In the genomic region with DNA sequence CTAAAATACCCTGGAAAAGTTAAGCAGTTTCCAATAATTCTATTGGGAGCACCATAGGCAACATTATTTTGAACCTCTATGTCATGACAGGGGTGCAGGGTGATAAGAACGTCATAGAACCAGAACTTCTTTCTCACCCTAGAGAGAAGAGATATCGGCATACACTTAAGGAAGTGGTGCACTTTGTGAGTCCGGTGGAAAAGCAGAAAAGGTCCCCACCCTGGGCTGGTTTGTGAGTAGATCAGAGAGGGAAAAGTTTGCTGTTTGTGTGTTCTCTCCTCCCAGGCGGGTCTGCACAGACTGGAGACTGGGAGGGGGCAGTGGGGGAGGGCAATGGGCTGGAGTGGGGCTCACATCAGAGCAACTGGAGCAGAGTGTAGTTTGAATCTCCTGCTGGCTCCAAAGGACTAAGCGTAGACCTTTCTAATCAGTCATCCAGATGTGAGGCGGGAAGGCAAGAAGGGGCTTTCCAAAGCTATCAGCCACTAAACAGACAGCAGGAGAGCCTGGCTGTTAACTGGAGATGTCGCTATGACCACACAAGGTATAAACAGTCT, we compare ENCODE assay signal across 15 mouse cellular contexts. TPM values are rescaled to one million over a fixed set of nuclear protein-coding genes. Genes with fewer than 3 reads are reported as not detected.
A peak's percentile ranks its signal among the peaks of the same experiment; 100 is the strongest.
DNase-seq lines count a peak whose midpoint lies in the region; ATAC-seq lines count a peak whose summit lies in the region.
"Had no signal": no experiment of that assay in that cellular context is flagged by ENCODE, and none has a peak within 500 bp of the region (broad histone marks: within the 10 kb centered on the region; RNA-seq: fewer than 3 reads in every experiment).

No protein-coding gene starts in this region.

- H3K27me3 ChIP-seq in kidney, embryonic 15.5 days: no peaks in the 10 kb centered on the region
- H3K27me3 ChIP-seq in kidney, embryonic 16.5 days (ENCODE audit: insufficient read depth, low read length): no peaks in the 10 kb centered on the region
- H3K27me3 ChIP-seq in liver, embryonic 11.5 days (replicated peaks; ENCODE audit: control insufficient read depth, insufficient read depth, low read length): no peaks in the 10 kb centered on the region; the same call in 1 of the 2 replicates
- H3K27me3 ChIP-seq: hindbrain, embryonic 12.5 days had no signal

- H3K4me3 ChIP-seq in kidney, embryonic 15.5 days (replicated peaks): no peak overlapping the region
- no peak overlapping the region for H3K4me3 ChIP-seq in kidney, embryonic 16.5 days (ENCODE audit: low read length)
- H3K4me3 ChIP-seq in liver, embryonic 11.5 days (ENCODE audit: low read depth, low read length): peak overlapping the region; percentile 22
- H3K4me3 ChIP-seq: hindbrain, embryonic 12.5 days had no signal

- H3K4me2 ChIP-seq in kidney, embryonic 15.5 days: no peak overlapping the region
- H3K4me2 ChIP-seq in kidney, embryonic 16.5 days (replicated peaks; ENCODE audit: low read depth, low read length): no peak overlapping the region
- peak overlapping the region; percentile 54 for H3K4me2 ChIP-seq in liver, embryonic 11.5 days
- H3K4me2 ChIP-seq: hindbrain, embryonic 12.5 days had no signal

- no peaks in the 10 kb centered on the region for H3K9me3 ChIP-seq in kidney, embryonic 15.5 days (replicated peaks)
- H3K9me3 ChIP-seq in kidney, embryonic 16.5 days (ENCODE audit: low read length): no peaks in the 10 kb centered on the region
- no peaks in the 10 kb centered on the region for H3K9me3 ChIP-seq in liver, embryonic 11.5 days (ENCODE audit: control insufficient read depth, low read length)
- H3K9me3 ChIP-seq: hindbrain, embryonic 12.5 days had no signal

- no peak overlapping the region for H3K9ac ChIP-seq in kidney, embryonic 15.5 days
- H3K9ac ChIP-seq in kidney, embryonic 16.5 days (replicated peaks; ENCODE audit: low read length): no peak overlapping the region
- peak overlapping the region; percentile 69 for H3K9ac ChIP-seq in liver, embryonic 11.5 days (ENCODE audit: low read depth, low read length)
- H3K9ac ChIP-seq: hindbrain, embryonic 12.5 days had no signal

- H3K4me1 ChIP-seq in kidney, embryonic 15.5 days: peaks cover 12% of the 10 kb centered on the region
- peaks cover 4% of the 10 kb centered on the region for H3K4me1 ChIP-seq in kidney, embryonic 16.5 days (ENCODE audit: insufficient read depth, low read length)
- peaks cover 18% of the 10 kb centered on the region for H3K4me1 ChIP-seq in liver, embryonic 11.5 days (replicated peaks; ENCODE audit: control insufficient read depth, insufficient read depth, low read length)
- H3K4me1 ChIP-seq: hindbrain, embryonic 12.5 days had no signal

- peak; percentile 88 for DNase-seq in c-Kit-positive CD71-positive TER-119-negative erythroid progenitor cells, embryonic 14.5 days (ENCODE audit: low read depth)
- DNase-seq in liver, embryonic 11.5 days (ENCODE audit: low spot score): peak; percentile 69
- DNase-seq in spleen, postnatal 36 days (ENCODE audit: low spot score in 2 of 2): peak; percentile 31 to 70
- no peak for DNase-seq in MN1 (ENCODE audit: low spot score)
- no peak for DNase-seq in right cerebral cortex, postnatal 14 days
- DNase-seq in urinary bladder, postnatal 14 days (ENCODE audit: low spot score): no peak
- DNase-seq: gastrocnemius, postnatal 36 days; kidney, postnatal 14 days; thymus, postnatal 4 days had no signal

- peak; percentile 72; the same call in 1 of the 2 replicates for ATAC-seq in kidney, embryonic 15.5 days (replicated peaks; ENCODE audit: low FRiP score)
- ATAC-seq in kidney, embryonic 16.5 days (ENCODE audit: low FRiP score, low TSS enrichment): no peak
- ATAC-seq in liver, embryonic 11.5 days (replicated peaks; ENCODE audit: low FRiP score): peak; percentile 96
- ATAC-seq: forebrain, embryonic 14.5 days; lung, postnatal 0 days; midbrain, embryonic 16.5 days had no signal

- WGBS in kidney, embryonic 15.5 days: 76% methylated on average over 7 of the region's 7 CpGs
- WGBS in kidney, embryonic 16.5 days: 81% methylated on average over 7 of the region's 7 CpGs
- WGBS in liver, embryonic 11.5 days: 24% methylated on average over 7 of the region's 7 CpGs

- H3K27ac ChIP-seq in kidney, embryonic 15.5 days: no peak overlapping the region
- no peak overlapping the region for H3K27ac ChIP-seq in kidney, embryonic 16.5 days (ENCODE audit: low read length)
- H3K27ac ChIP-seq in liver, embryonic 11.5 days (ENCODE audit: low read depth, low read length): peak overlapping the region; percentile 98
- H3K27ac ChIP-seq: hindbrain, embryonic 12.5 days had no signal

- no peaks in the 10 kb centered on the region for H3K36me3 ChIP-seq in kidney, embryonic 15.5 days
- no peaks in the 10 kb centered on the region for H3K36me3 ChIP-seq in kidney, embryonic 16.5 days (ENCODE audit: insufficient read depth, low read length)
- no peaks in the 10 kb centered on the region for H3K36me3 ChIP-seq in liver, embryonic 11.5 days (ENCODE audit: control insufficient read depth, insufficient read depth, low read length)
- H3K36me3 ChIP-seq: hindbrain, embryonic 12.5 days had no signal

RNA-seq across cellular contexts. Expression of gene Mki67, which starts 5.4 kb away (rescaled TPM):
- 38.7 and 41.8 TPM in 2 replicates for polyA plus RNA-seq in kidney, embryonic 15.5 days (2015; fragmentation: Nextera tagmentation; extraction: Ambion mirVana)
- 32.6 and 35.8 TPM in 2 replicates for polyA plus RNA-seq in kidney, embryonic 16.5 days (2015; fragmentation: Nextera tagmentation; extraction: Ambion mirVana)
- 75.1 and 79.3 TPM in 2 replicates for polyA plus RNA-seq in liver, embryonic 11.5 days (2014; fragmentation: Nextera tagmentation; extraction: Ambion mirVana)

Comparison
In these comparisons a context has a peak if more than half of its experiments do, and no peak if none do; other contexts are left out.
1. DNase-seq: peak in c-Kit-positive CD71-positive TER-119-negative erythroid progenitor cells, embryonic 14.5 days (single experiment), liver, embryonic 11.5 days (single experiment) and spleen, postnatal 36 days (2 of 2); none in MN1 (single experiment), right cerebral cortex, postnatal 14 days (single experiment) and urinary bladder, postnatal 14 days (single experiment).